Mouse (Mus musculus): ENCODE measurements at regions not wholly inside any gene's neighbourhood (a gene's known extent, or its start where the extent isn't known, plus 50 kb on each side); places are given as distances from the start of the nearest gene placed in this dataset.

- no peak for TF ChIP-seq POLR2A (IDR thresholded peaks at IDR 0.05; ENCODE audit: control insufficient read depth, low read depth, low read length)
- no peak for TF ChIP-seq CTCF (IDR thresholded peaks at IDR 0.05; ENCODE audit: control insufficient read depth, insufficient read depth, insufficient replicate concordance, low read depth, low read length)
Measured at GRCm38 (mm10) chr15:93125261-93125660, 149.7 kb downstream of the Gxylt1 start.
